Mouse (Mus musculus): ENCODE data around the gene St3gal2. TPM values are rescaled to one million over a fixed set of nuclear protein-coding genes. Genes with fewer than 3 reads are reported as not detected.
A peak's percentile ranks its signal among the peaks of the same experiment; 100 is the strongest.

St3gal2 gene
- polyA plus RNA-seq, 1 experiment from 2014 or later = 11.6 TPM

DNA sequence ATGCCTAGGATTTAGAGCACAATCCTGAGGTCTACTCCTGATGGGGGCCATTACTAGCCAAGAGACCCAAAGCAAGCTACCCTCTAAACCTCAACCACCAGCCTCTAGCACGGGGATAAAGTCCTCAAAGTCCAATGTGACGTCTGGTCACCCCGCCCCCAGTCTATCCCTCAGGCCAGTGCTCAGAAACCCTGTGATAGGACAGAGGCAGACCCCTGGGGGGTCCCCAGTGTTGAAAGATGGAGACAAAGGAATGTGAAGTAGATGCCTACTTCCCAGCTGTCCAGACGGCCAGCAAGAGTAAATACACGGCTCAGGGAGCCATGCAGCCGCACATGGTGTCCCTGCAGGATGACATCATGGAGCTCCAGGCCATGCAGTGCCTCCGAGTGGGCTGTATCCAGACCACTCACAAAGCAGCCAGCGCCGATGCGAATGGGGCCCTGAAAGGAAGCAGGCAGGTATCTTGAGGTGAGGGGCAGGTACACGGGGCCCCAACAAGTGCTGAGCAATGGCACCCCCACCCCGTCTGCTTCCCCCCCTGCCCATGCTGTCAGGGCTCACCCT is 29.7 kb upstream of the St3gal2 start:
- DNase-seq (ENCODE audit: low spot score) (no peak), ATAC-seq (replicated peaks; ENCODE audit: low FRiP score, low TSS enrichment, low read depth) (no peak)
- Histone ChIP-seq H3K9me3 (ENCODE audit: control insufficient read depth, low read length) (no peaks in the 10 kb centered on the region), H3K9ac (ENCODE audit: low read length) (no peak overlapping the region), H3K36me3 (ENCODE audit: control insufficient read depth, insufficient read depth, low read length) (peaks cover 19% of the 10 kb centered on the region), H3K4me2 (ENCODE audit: low read length) (no peak overlapping the region), H3K4me3 (ENCODE audit: low read depth, low read length) (no peak overlapping the region), H3K27me3 (replicated peaks; ENCODE audit: control insufficient read depth, insufficient read depth, low read length) (no peaks in the 10 kb centered on the region), H3K27ac (ENCODE audit: low read depth) (no peak overlapping the region), H3K4me1 (replicated peaks; ENCODE audit: control insufficient read depth, insufficient read depth, low read length) (no peaks in the 10 kb centered on the region)
- 71% methylated on average over 12 of the region's 12 CpGs for WGBS

DNA sequence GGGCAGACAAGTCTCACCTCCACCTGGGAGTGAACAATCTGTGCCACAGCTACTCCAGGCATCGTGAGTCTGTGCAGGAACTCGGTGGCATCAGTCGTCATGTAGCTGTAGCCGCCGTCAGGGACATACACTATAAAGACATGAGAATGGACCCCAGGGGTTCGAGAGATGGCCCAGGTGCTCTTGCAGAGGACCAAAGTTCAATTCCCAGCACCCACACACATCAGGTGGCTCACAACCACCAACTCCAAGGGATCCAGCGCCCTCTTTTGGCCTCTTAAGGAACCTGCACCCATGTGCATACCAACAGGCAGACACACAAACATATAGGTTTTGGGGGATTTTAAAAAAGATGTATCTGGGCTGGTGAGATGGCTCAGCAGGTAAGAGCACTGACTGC is 27.7 kb upstream of the St3gal2 start:
- no peak overlapping the region for H3K4me3 ChIP-seq (ENCODE audit: low read depth, low read length)
- H3K36me3 ChIP-seq (ENCODE audit: control insufficient read depth, insufficient read depth, low read length) = peaks cover 7% of the 10 kb centered on the region; the same call in 1 of the 2 replicates
- no peak overlapping the region for H3K9ac ChIP-seq (ENCODE audit: low read length)
- DNase-seq (ENCODE audit: low spot score) = no peak
- H3K4me1 ChIP-seq (replicated peaks; ENCODE audit: control insufficient read depth, insufficient read depth, low read length) = no peaks in the 10 kb centered on the region
- no peaks in the 10 kb centered on the region for H3K9me3 ChIP-seq (ENCODE audit: control insufficient read depth, low read length)
- ATAC-seq (replicated peaks; ENCODE audit: low FRiP score, low TSS enrichment, low read depth) = no peak
- no peak overlapping the region for H3K4me2 ChIP-seq (ENCODE audit: low read length)
- H3K27ac ChIP-seq (ENCODE audit: low read depth) = no peak overlapping the region
- WGBS = 92% methylated on average over 7 of the region's 7 CpGs
- H3K27me3 ChIP-seq (replicated peaks; ENCODE audit: control insufficient read depth, insufficient read depth, low read length) = no peaks in the 10 kb centered on the region

DNA sequence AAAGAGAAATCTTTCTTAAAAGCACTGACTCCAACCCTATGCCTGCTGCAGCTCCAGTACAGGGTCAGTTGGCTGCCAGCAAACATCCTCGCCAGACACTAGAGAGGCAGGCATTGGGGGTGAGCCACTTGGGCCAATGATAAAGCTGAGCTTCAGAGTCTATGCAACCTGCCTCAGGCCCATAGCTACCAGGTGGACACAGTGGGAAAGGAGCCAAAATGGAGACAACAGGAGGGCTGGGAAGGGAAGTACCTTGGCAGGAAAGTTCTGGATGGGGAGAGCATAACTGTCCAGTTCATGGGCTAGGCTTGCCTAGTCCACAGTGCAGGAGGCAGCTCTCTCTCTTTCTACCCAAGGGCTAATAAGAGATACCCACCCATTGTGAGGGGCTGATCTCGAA is 26.8 kb upstream of the St3gal2 start:
- H3K9me3 ChIP-seq (ENCODE audit: control insufficient read depth, low read length) = no peaks in the 10 kb centered on the region
- no peak for ATAC-seq (replicated peaks; ENCODE audit: low FRiP score, low TSS enrichment, low read depth)
- no peak overlapping the region for H3K4me2 ChIP-seq (ENCODE audit: low read length)
- H3K4me1 ChIP-seq (replicated peaks; ENCODE audit: control insufficient read depth, insufficient read depth, low read length) = no peaks in the 10 kb centered on the region
- H3K4me3 ChIP-seq (ENCODE audit: low read depth, low read length) = no peak overlapping the region
- no peak overlapping the region for H3K27ac ChIP-seq (ENCODE audit: low read depth)
- no peak overlapping the region for H3K9ac ChIP-seq (ENCODE audit: low read length)
- DNase-seq (ENCODE audit: low spot score) = no peak
- 96% methylated on average over 2 of the region's 2 CpGs for WGBS
- H3K27me3 ChIP-seq (replicated peaks; ENCODE audit: control insufficient read depth, insufficient read depth, low read length) = no peaks in the 10 kb centered on the region
- no peaks in the 10 kb centered on the region; the same call in 1 of the 2 replicates for H3K36me3 ChIP-seq (ENCODE audit: control insufficient read depth, insufficient read depth, low read length)

DNA sequence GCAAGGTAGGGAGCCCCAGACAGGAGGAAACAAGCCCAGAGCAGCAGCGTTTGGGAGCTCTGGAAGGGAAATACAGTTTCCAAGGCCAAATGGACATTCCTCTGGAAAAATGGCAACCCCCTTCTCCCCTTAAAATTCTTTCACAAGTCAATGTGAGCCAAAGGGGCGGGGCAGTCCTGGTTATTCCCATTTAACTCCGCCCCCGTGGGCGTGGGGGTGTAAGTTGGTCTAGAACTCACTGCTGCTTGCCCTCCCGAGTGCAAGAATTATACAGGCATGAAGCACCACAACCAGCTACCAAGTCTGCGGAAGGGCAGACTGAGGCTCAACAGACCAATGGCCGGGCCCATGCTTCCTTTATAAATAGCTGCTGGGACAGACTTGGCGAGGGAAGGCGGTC is 24.9 kb upstream of the St3gal2 start:
- H3K4me1 ChIP-seq (replicated peaks; ENCODE audit: control insufficient read depth, insufficient read depth, low read length) = no peaks in the 10 kb centered on the region
- WGBS = 87% methylated on average over 10 of the region's 10 CpGs
- no peaks in the 10 kb centered on the region for H3K27me3 ChIP-seq (replicated peaks; ENCODE audit: control insufficient read depth, insufficient read depth, low read length)
- H3K4me2 ChIP-seq (ENCODE audit: low read length) = no peak overlapping the region
- no peaks in the 10 kb centered on the region for H3K9me3 ChIP-seq (ENCODE audit: control insufficient read depth, low read length)
- H3K36me3 ChIP-seq (ENCODE audit: control insufficient read depth, insufficient read depth, low read length) = peaks cover 10% of the 10 kb centered on the region
- no peak overlapping the region for H3K4me3 ChIP-seq (ENCODE audit: low read depth, low read length)
- no peak for ATAC-seq (replicated peaks; ENCODE audit: low FRiP score, low TSS enrichment, low read depth)
- no peak for DNase-seq (ENCODE audit: low spot score)
- no peak overlapping the region for H3K27ac ChIP-seq (ENCODE audit: low read depth)
- H3K9ac ChIP-seq (ENCODE audit: low read length) = no peak overlapping the region

DNA sequence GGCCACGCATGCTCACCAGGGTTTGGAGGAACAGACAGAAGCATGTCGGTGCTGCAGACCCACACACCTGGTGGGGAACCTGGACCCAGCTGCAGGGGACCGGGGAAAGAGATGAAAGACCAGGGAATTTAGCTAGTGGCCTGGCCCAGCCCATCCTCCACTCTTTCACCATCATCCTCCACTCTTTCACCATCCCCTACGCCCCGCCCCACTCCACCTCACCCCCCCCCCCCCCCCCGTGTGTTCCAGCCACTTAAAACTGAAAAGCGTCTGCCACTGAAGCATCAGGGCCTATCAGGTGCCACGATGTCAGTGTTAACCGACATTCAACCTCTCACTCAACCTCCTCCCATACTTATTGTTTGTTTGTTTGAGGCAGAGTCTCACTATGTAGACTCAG is 24.5 kb upstream of the St3gal2 start:
- Histone ChIP-seq H3K9me3 (ENCODE audit: control insufficient read depth, low read length) (no peaks in the 10 kb centered on the region), H3K27ac (ENCODE audit: low read depth) (no peak overlapping the region), H3K4me2 (ENCODE audit: low read length) (no peak overlapping the region), H3K4me1 (replicated peaks; ENCODE audit: control insufficient read depth, insufficient read depth, low read length) (no peaks in the 10 kb centered on the region), H3K36me3 (ENCODE audit: control insufficient read depth, insufficient read depth, low read length) (peaks cover 10% of the 10 kb centered on the region), H3K4me3 (ENCODE audit: low read depth, low read length) (no peak overlapping the region), H3K9ac (ENCODE audit: low read length) (no peak overlapping the region), H3K27me3 (replicated peaks; ENCODE audit: control insufficient read depth, insufficient read depth, low read length) (no peaks in the 10 kb centered on the region)
- DNase-seq (ENCODE audit: low spot score) = no peak
- ATAC-seq (replicated peaks; ENCODE audit: low FRiP score, low TSS enrichment, low read depth) = no peak
- 75% methylated on average over 9 of the region's 9 CpGs for WGBS

DNA sequence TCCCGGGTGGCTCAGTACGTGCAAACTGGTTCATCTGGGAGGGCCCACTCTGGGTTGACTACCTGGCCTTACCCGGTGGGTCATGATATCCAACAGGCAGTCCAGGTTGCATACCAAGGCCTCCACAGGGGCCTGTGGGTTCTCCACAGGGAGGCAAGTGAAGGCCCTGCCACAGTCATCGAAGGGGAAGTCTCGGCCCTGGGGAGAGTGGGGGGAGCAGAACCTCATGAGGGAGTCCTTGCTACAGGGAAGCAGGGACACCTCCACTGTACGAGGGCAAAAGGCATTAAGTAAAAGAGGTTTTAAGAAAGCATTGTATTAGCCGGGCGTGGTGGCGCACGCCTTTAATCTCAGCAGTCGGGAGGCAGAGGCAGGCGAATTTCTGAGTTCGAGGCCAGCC is 23.9 kb upstream of the St3gal2 start:
- H3K27me3 ChIP-seq (replicated peaks; ENCODE audit: control insufficient read depth, insufficient read depth, low read length) = no peaks in the 10 kb centered on the region

DNA sequence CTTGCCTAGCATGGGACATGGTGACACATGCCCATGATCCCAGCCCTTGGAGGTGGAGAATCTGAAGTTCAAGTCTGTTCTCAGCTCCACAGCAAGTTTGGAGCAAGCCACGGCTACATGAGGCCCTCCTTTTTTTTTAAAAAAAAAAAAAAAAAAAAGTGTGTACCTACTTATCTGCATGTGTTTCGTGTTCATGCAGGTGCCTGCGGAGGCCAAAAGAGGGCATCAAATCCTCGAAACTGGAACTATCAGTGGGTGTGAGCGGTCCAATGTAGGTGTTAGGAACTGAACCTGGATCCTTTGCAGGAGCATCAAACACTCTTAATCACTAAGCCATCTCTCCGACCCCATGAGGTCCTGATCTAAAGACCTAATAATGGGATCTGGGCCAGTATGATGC is 22.2 kb upstream of the St3gal2 start:
- ATAC-seq (replicated peaks; ENCODE audit: low FRiP score, low TSS enrichment, low read depth) = no peak
- no peaks in the 10 kb centered on the region for H3K9me3 ChIP-seq (ENCODE audit: control insufficient read depth, low read length)
- 94% methylated on average over 6 of the region's 6 CpGs for WGBS
- H3K4me1 ChIP-seq (replicated peaks; ENCODE audit: control insufficient read depth, insufficient read depth, low read length) = no peaks in the 10 kb centered on the region
- no peak overlapping the region for H3K4me3 ChIP-seq (ENCODE audit: low read depth, low read length)
- H3K9ac ChIP-seq (ENCODE audit: low read length) = no peak overlapping the region
- no peak for DNase-seq (ENCODE audit: low spot score)
- no peak overlapping the region for H3K4me2 ChIP-seq (ENCODE audit: low read length)
- no peaks in the 10 kb centered on the region for H3K27me3 ChIP-seq (replicated peaks; ENCODE audit: control insufficient read depth, insufficient read depth, low read length)
- H3K27ac ChIP-seq (ENCODE audit: low read depth) = no peak overlapping the region
- peaks cover 10% of the 10 kb centered on the region for H3K36me3 ChIP-seq (ENCODE audit: control insufficient read depth, insufficient read depth, low read length)

More for the DNA sequence above, 23.9 kb upstream of the St3gal2 start:
- H3K9me3 ChIP-seq (ENCODE audit: control insufficient read depth, low read length) = no peaks in the 10 kb centered on the region
- no peak overlapping the region for H3K9ac ChIP-seq (ENCODE audit: low read length)
- WGBS = 91% methylated on average over 13 of the region's 13 CpGs
- no peak overlapping the region for H3K4me3 ChIP-seq (ENCODE audit: low read depth, low read length)
- H3K36me3 ChIP-seq (ENCODE audit: control insufficient read depth, insufficient read depth, low read length) = peaks cover 10% of the 10 kb centered on the region
- H3K4me1 ChIP-seq (replicated peaks; ENCODE audit: control insufficient read depth, insufficient read depth, low read length) = no peaks in the 10 kb centered on the region
- no peak for DNase-seq (ENCODE audit: low spot score)
- H3K27ac ChIP-seq (ENCODE audit: low read depth) = no peak overlapping the region
- no peak for ATAC-seq (replicated peaks; ENCODE audit: low FRiP score, low TSS enrichment, low read depth)
- no peak overlapping the region for H3K4me2 ChIP-seq (ENCODE audit: low read length)

DNA sequence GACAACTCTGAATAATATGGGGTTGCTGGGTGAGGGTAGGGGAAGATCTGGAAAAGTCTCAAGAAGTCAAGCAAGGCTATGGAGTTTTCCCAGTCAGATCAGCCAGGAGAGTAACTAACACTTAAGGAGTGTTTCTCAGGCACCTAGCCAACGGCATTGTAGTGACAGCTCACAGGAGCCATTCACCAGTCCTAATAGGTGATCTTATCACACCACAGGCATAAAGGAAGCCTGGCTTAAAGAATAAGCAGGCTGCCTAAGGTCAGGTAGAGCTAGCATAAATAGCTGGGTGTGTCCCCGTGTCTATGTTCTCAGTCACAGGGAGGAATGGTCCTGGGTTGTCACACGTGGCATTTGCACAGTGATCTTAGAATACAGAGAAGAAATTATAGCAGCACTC is 18.7 kb upstream of the St3gal2 start:
- no peaks in the 10 kb centered on the region for H3K27me3 ChIP-seq (replicated peaks; ENCODE audit: control insufficient read depth, insufficient read depth, low read length)
- no peaks in the 10 kb centered on the region for H3K9me3 ChIP-seq (ENCODE audit: control insufficient read depth, low read length)
- 49% methylated on average over 3 of the region's 3 CpGs for WGBS
- no peaks in the 10 kb centered on the region for H3K4me1 ChIP-seq (replicated peaks; ENCODE audit: control insufficient read depth, insufficient read depth, low read length)
- no peak for ATAC-seq (replicated peaks; ENCODE audit: low FRiP score, low TSS enrichment, low read depth)
- no peak for DNase-seq (ENCODE audit: low spot score)
- H3K36me3 ChIP-seq (ENCODE audit: control insufficient read depth, insufficient read depth, low read length) = peaks cover 10% of the 10 kb centered on the region
- no peak overlapping the region for H3K27ac ChIP-seq (ENCODE audit: low read depth)
- no peak overlapping the region for H3K4me3 ChIP-seq (ENCODE audit: low read depth, low read length)
- no peak overlapping the region for H3K9ac ChIP-seq (ENCODE audit: low read length)
- no peak overlapping the region for H3K4me2 ChIP-seq (ENCODE audit: low read length)

DNA sequence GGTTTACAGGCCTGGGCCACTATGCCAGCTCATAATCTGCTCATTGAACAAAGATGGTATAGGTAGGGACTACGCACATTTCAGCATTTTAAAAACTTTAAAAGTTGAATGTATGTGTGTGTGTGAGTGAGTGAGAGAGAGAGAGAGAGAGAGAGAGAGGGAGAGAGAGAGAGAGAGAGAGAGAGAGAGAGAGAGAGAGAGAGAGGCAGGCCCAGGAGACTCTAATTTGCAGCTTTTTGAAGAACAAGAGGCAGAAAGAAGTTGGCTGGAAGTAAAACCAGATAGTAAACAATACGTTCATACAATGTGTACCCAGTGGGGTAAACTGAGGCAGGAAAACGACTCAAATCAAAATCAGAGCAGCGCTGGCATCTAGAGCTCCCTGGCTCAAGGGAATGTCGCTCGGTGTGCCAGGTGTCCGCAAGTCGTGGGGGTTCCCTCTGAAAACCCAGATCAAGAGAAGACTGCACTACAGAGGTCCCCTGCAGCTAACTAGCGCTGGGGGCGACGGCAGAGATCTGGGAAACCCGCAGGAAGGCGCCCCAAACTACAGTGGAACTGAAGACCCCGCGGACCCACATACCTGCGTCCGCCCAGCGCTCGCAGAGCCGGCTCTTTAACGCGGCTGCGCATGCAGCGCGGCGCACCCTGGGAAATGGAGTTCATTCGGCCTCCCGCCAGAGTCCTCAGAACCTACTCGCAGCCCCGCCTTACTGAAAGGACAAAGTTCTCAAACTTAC is 17.7 kb upstream of the St3gal2 start, which contains the start of gene Fuk:
TSS of gene Fuk (minus strand) at position 650 of the 740 bp plus-strand sequence.
- Histone ChIP-seq H3K27me3 (replicated peaks; ENCODE audit: control insufficient read depth, insufficient read depth, low read length) (no peaks in the 10 kb centered on the region), H3K36me3 (ENCODE audit: control insufficient read depth, insufficient read depth, low read length) (peaks cover 10% of the 10 kb centered on the region)
- peak; percentile 88 for DNase-seq (ENCODE audit: low spot score)

More for the DNA sequence above, 17.7 kb upstream of the St3gal2 start, which contains the start of gene Fuk:
- Histone ChIP-seq H3K9ac (ENCODE audit: low read length) (peak within 1 kb of the TSS; percentile 63), H3K4me2 (ENCODE audit: low read length) (peak within 1 kb of the TSS; percentile 60), H3K9me3 (ENCODE audit: control insufficient read depth, low read length) (no peaks in the 10 kb centered on the region), H3K4me1 (replicated peaks; ENCODE audit: control insufficient read depth, insufficient read depth, low read length) (no peaks in the 10 kb centered on the region), H3K27ac (ENCODE audit: low read depth) (no peak within 1 kb of the TSS), H3K4me3 (ENCODE audit: low read depth, low read length) (peak within 1 kb of the TSS; percentile 59)
- peak; percentile 90 for ATAC-seq (replicated peaks; ENCODE audit: low FRiP score, low TSS enrichment, low read depth)
- WGBS = 3% methylated on average over 30 of the region's 30 CpGs

Measured in intestine, embryonic 14.5 days (tissue).